Mouse (Mus musculus): ENCODE results near the gene Esrrg.
A peak's percentile ranks its signal among the peaks of the same experiment; 100 is the strongest.

The Esrrg gene

DNA sequence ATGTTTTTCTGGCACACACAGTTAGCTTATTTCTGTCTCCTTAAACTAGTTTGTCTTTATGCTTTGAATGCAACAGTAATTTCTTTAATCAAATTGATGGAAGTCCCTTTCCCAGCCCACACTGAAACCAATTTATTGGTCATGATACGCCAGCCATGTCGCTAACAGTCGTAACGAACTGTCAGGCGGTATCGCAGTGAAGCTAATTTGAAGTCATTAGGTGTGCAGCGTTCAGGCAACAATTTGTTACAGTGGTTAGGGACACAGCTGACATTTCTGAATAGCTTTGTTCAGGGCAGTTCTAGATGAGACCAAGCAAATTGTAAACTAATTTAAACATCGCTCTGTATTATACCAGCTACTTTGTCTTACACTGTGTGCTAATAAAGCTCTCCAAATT lies 542.5 kb downstream of the Esrrg start:
- no peak for DNase-seq (ENCODE audit: extremely low read depth, low read depth)

DNA sequence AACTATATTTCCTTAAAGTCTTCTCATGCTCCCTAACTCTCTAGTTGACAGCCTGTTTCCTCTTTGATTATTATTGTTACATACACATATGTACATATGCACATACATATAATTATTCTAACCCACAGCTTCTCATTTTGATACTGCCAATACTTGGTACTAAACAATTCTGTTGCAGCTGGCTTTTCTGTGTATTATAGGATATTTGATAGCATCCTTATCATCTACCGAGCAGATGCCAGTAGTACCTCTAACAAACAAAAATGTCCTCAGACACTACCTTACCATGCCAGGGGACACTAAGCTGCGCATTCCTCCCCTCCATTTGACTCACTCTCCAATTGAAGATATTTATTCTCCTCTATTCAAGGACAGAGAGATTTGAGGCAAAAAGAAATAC lies 543.4 kb downstream of the Esrrg start:
- DNase-seq (ENCODE audit: extremely low read depth, low read depth): no peak

DNA sequence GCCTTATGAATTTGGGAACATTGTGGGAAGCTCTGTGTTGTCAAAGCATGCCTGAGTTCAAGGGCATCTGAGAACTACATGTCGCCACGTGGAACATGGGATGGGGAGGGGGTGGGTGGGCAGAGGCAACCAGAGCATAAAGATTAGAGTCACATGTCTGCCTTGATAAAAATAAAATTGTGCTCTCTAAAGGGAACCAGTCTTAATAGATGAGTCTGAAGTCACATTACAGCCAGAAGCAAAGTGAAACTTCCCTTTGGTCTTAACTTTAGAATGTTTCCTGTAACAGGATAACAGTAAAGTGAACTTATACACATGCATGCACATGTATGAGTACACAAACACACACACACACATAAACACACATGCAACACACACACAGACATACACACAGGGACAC lies 545.1 kb downstream of the Esrrg start:
- DNase-seq (ENCODE audit: extremely low read depth, low read depth): peak; percentile 37

- peak; percentile 43 for DNase-seq (ENCODE audit: extremely low read depth, low read depth)
These were observed 546.0 kb downstream of the Esrrg start for GRCm38 (mm10) chr1:188154466-188155110.

- no peak for DNase-seq (ENCODE audit: extremely low read depth, low read depth)
These were observed 546.7 kb downstream of the Esrrg start for GRCm38 (mm10) chr1:188155135-188155779.

DNA sequence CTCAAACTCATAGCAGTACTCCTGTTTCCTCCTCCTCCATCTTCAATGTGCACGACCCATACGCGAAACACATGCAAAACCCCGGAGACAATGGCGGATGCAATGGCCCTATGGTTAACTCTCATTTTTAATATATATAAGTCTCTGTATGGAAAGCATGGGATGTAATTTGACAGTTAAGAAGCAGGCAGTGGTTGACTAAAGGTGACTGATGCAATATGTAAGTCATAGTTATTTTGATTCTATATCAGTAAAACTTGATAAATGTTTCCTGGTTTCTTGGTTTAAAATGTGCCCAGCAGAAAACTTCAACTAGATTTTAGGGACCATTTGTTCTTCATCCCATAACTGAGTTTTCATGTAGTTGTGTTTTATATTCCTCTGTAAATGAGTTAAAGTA lies 547.9 kb downstream of the Esrrg start:
- no peak for DNase-seq (ENCODE audit: extremely low read depth, low read depth)

- DNase-seq (ENCODE audit: extremely low read depth, low read depth): no peak
These were observed 548.8 kb downstream of the Esrrg start for GRCm38 (mm10) chr1:188157237-188157955.

GRCm38 (mm10) chr1:188158675-188159074 lies 550.1 kb downstream of the Esrrg start:
- DNase-seq (ENCODE audit: extremely low read depth, low read depth): no peak

GRCm38 (mm10) chr1:188159108-188159507 lies 550.5 kb downstream of the Esrrg start:
- DNase-seq (ENCODE audit: extremely low read depth, low read depth): no peak

DNA sequence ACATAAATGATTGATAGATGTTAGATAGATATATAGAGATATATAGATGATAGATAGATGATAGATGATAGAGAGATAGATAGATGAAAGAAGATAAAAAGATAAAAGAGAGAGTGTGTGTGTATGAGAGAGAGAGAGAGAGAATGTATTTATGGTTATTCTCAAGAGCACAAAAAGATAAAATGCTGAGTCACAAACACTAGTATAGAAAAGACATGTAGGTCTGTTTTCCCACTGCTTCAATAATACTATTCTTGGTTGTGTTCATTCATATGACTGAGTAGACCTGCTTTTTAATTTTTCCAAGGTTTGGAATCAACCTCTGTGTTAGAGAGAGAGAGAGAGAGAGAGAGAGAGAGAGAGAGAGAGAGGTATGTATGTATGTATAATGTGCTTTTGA lies 554.5 kb downstream of the Esrrg start:
- DNase-seq (ENCODE audit: extremely low read depth, low read depth): no peak

GRCm38 (mm10) chr1:188164251-188164650 lies 555.7 kb downstream of the Esrrg start:
- DNase-seq (ENCODE audit: extremely low read depth, low read depth): no peak

DNA sequence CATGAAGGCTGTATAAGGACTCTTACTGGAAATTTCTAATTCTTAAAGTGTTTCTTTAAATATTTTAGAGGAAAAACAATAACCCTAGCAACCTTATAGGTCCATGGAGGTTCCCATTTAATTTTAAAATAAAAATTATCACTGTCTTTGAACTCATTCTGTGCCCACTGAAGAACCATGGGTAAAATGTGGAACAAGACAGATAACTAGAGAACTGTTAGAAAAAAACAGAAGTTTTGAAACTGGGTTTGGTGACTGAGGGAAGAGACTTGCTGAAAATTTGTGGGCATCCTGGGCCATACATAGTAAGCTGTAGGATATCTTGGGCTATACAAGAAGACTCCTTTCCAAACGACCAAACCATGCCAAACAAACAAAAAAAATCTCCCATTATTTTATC lies 565.3 kb downstream of the Esrrg start:
- peak; percentile 46 for DNase-seq (ENCODE audit: extremely low read depth, low read depth)

DNA sequence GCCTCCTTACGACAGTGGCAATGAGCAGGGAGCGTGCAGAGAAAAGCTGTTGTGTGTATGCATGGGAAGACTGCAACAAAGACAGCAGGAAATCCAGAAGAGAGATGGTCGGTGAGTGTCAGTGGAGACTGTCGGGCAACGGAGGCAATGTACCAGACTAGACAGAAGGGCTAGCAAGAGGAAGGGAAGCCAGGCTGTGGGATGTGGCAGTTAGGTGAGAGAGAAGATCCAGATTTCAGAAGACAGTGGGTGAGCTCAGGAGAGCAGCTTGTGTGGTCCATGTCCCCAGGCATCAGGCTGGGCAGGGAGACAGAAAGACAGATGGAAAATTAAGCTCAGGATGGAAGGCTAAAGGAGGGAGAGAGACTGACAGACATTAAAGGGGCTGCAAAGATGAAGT lies 574.4 kb downstream of the Esrrg start:
- DNase-seq (ENCODE audit: extremely low read depth, low read depth): no peak

GRCm38 (mm10) chr1:188186440-188187117 lies 578.0 kb downstream of the Esrrg start:
- DNase-seq (ENCODE audit: extremely low read depth, low read depth): no peak

DNA sequence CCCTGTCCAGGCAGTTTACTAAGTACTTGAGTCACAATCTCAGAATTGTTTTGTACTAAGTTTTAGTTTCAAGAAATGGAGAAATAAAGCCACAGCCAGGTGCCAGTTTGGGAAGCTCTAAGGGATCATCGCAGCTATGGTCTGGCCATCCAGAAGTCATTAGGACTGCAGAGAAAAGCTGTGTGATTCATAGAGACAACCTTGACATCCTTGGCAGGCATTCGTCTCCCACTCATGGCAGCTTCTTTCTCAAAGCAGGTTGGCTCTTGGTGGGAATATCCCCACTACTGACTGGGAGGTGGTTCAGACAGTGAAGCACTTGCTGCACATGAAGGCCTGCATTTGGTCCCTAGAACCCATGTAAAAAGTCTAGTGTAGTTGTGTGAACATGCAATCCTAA lies 584.4 kb downstream of the Esrrg start:
- DNase-seq (ENCODE audit: extremely low read depth, low read depth): no peak

GRCm38 (mm10) chr1:188207421-188207820 lies 598.8 kb downstream of the Esrrg start:
- no peak for DNase-seq (ENCODE audit: extremely low read depth, low read depth)

GRCm38 (mm10) chr1:188209025-188209424 lies 600.4 kb downstream of the Esrrg start:
- DNase-seq (ENCODE audit: extremely low read depth, low read depth): no peak

DNA sequence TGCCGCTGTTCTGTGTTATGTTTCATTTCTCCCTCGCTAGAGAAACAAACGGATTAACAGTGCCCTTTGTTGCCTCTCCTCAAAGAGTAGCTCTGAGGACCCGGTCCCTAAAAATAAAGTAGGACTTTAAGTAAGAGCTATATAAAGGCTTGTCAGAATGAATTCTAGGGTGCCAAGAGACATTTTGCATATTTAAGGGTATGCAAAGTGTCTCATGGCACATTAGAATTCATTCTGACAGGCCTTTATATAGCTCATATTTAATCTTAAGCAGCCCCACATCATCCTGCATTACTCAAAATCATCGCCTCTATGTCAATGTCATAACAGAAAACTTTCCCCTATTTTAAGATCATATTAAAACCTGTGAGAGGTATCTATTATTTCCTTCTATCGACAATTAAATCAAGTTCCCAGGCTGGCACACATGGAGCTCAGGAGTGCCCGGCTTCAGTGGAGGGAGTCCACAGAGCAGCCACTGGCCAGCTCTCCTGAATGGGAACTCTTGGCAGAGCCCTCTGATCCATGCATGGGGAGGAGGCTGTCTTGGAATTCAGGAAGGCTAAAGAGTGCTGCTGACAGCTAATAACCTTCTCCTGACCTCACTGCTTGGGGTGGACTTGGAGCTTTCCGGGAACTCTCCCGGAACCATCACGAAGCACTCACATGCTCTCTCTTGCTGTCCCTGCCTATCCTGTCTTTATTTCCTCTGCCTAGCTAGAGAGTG lies 606.5 kb downstream of the Esrrg start:
- no peak for DNase-seq (ENCODE audit: extremely low read depth, low read depth)

DNA sequence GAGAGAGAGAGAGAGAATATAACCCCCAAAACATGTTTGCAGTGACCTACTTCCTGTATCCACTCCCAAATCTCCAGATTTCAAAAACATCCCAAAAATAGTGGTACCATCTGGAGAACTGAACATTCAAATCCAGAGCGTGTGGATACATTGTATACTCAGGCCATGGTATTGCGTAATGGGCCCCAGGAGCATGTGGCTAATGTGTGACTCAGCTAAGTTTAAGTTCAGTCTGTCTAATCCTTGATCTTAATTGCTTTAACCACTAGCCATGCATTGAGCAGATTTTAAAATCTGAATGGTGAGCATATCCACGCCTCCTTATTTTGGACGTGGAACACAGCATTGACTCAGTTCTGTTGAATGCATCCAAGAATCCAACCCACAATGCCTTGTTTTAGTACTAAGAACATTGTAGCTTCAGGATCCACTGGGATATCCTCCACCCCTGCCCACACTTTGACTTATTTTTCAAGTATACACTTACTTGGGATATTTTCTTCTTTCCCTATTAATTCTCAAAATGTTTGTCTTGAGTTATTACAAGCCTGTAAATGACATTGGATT lies 612.7 kb downstream of the Esrrg start:
- DNase-seq (ENCODE audit: extremely low read depth, low read depth): no peak

- no peak for DNase-seq (ENCODE audit: extremely low read depth, low read depth)
These were observed 624.6 kb downstream of the Esrrg start for GRCm38 (mm10) chr1:188233036-188233724.
